Mouse (Mus musculus): ENCODE results near the gene Insl3.

DNA sequence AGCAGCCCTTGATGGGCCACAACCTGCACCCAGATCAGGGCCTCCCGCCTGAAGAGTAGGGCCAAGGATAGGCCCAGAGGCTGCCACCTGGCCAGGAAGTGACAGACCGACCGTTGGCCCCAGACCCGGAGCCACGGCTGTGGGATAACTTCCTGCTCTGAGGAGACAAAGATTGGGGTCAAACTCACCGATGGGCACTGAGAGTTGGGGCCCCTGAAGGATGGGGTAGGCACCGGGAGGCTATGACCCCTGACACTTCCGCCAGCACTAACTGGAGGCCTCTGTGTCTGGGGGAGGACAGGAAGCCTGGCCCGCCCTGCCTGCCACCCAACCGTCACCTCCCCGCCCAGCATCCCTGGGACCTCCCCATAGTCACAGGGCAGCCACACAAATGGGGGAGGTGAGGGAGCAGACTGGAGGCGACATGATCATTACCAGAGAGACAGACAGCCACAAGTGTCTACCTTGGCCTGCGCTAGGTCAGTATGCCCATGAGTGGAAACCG is 34.1 kb downstream of the Insl3 start:
- TF ChIP-seq CTCF (IDR thresholded peaks at IDR 0.05; ENCODE audit: low read depth, low read length) (no peak), POLR2A (IDR thresholded peaks at IDR 0.05; ENCODE audit: extremely low read depth, insufficient read depth, low read length) (no peak)
